Mouse (Mus musculus): ENCODE measurements around the gene Etl4. TPM values are rescaled to one million over a fixed set of nuclear protein-coding genes. Genes with fewer than 3 reads are reported as not detected.
"Not testable (repeated sequence)": the region's sequence is repeated elsewhere in the genome, so short reads cannot be mapped to it uniquely, and the experiment has no call there.

Etl4 gene
- total and polyA plus RNA-seq, 2 experiments from 2014 or later, result 4.8 to 10.9 TPM

- 68% methylated on average over 9 of the region's 9 CpGs for WGBS
These were observed 763.4 kb downstream of the Etl4 start for GRCm38 (mm10) chr2:20672803-20673603.

GRCm38 (mm10) chr2:20676379-20676778 is 766.8 kb downstream of the Etl4 start:
- Histone ChIP-seq H3K27me3 (ENCODE audit: insufficient read depth, low read length) (no peaks in the 10 kb centered on the region), H3K9me3 (ENCODE audit: low read length) (no peaks in the 10 kb centered on the region), H3K27ac (ENCODE audit: low read depth, low read length) (no peak overlapping the region), H3K9ac (replicated peaks; ENCODE audit: low read length, poor library complexity, severe bottlenecking) (no peak overlapping the region), H3K4me1 (ENCODE audit: insufficient read depth, low read length) (no peaks in the 10 kb centered on the region), H3K36me3 (ENCODE audit: insufficient read depth, low read length) (no peaks in the 10 kb centered on the region), H3K4me3 (ENCODE audit: low read depth, low read length) (no peak overlapping the region), H3K4me2 (ENCODE audit: low read depth, low read length, poor library complexity, severe bottlenecking) (no peak overlapping the region)
- ATAC-seq (ENCODE audit: low FRiP score) (no peak), DNase-seq (ENCODE audit: low spot score) (no peak)
- TF ChIP-seq CTCF (IDR thresholded peaks at IDR 0.05), result peak; percentile 40
- 97% methylated on average over 3 of the region's 3 CpGs for WGBS

More at GRCm38 (mm10) chr2:20672803-20673603, 763.4 kb downstream of the Etl4 start:
- H3K27me3 ChIP-seq (ENCODE audit: insufficient read depth, low read length), result no peaks in the 10 kb centered on the region
- peak; percentile 71 for DNase-seq (ENCODE audit: low spot score)
- H3K9ac ChIP-seq (replicated peaks; ENCODE audit: low read length, poor library complexity, severe bottlenecking), result no peak overlapping the region
- H3K4me1 ChIP-seq (ENCODE audit: insufficient read depth, low read length), result no peaks in the 10 kb centered on the region
- no peak overlapping the region for H3K4me3 ChIP-seq (ENCODE audit: low read depth, low read length)
- no peaks in the 10 kb centered on the region for H3K36me3 ChIP-seq (ENCODE audit: insufficient read depth, low read length)
- TF ChIP-seq CTCF (IDR thresholded peaks at IDR 0.05), result peak; percentile 98
- peak; percentile 59 for ATAC-seq (ENCODE audit: low FRiP score)
- no peak overlapping the region for H3K27ac ChIP-seq (ENCODE audit: low read depth, low read length)
- H3K9me3 ChIP-seq (ENCODE audit: low read length), result no peaks in the 10 kb centered on the region
- H3K4me2 ChIP-seq (ENCODE audit: low read depth, low read length, poor library complexity, severe bottlenecking), result no peak overlapping the region

- no peak for TF ChIP-seq CTCF (IDR thresholded peaks at IDR 0.05)
- no peak overlapping the region for H3K27ac ChIP-seq (ENCODE audit: low read depth, low read length)
- DNase-seq (ENCODE audit: low spot score) (no peak), ATAC-seq (ENCODE audit: low FRiP score) (no peak)
- H3K36me3 ChIP-seq (ENCODE audit: insufficient read depth, low read length), result no peaks in the 10 kb centered on the region
- H3K4me2 ChIP-seq (ENCODE audit: low read depth, low read length, poor library complexity, severe bottlenecking), result no peak overlapping the region
- no peaks in the 10 kb centered on the region for H3K9me3 ChIP-seq (ENCODE audit: low read length)
- H3K9ac ChIP-seq (replicated peaks; ENCODE audit: low read length, poor library complexity, severe bottlenecking), result no peak overlapping the region
- no peaks in the 10 kb centered on the region for H3K4me1 ChIP-seq (ENCODE audit: insufficient read depth, low read length)
- no peak overlapping the region for H3K4me3 ChIP-seq (ENCODE audit: low read depth, low read length)
- 61% methylated on average over 7 of the region's 7 CpGs for WGBS
- no peaks in the 10 kb centered on the region for H3K27me3 ChIP-seq (ENCODE audit: insufficient read depth, low read length)
These were observed 769.2 kb downstream of the Etl4 start for GRCm38 (mm10) chr2:20678793-20679192.

- H3K4me2 ChIP-seq (ENCODE audit: low read depth, low read length, poor library complexity, severe bottlenecking); H3K4me3 ChIP-seq (ENCODE audit: low read depth, low read length); H3K27me3 ChIP-seq (ENCODE audit: insufficient read depth, low read length); H3K9me3 ChIP-seq (ENCODE audit: low read length); H3K4me1 ChIP-seq (ENCODE audit: insufficient read depth, low read length); ATAC-seq (ENCODE audit: low FRiP score); H3K27ac ChIP-seq (ENCODE audit: low read depth, low read length); DNase-seq (ENCODE audit: low spot score); H3K9ac ChIP-seq (replicated peaks; ENCODE audit: low read length, poor library complexity, severe bottlenecking); H3K36me3 ChIP-seq (ENCODE audit: insufficient read depth, low read length): not testable (repeated sequence)
- WGBS, result 90% methylated on average over 6 of the region's 6 CpGs
These were observed 772.6 kb downstream of the Etl4 start for GRCm38 (mm10) chr2:20682203-20682602.

GRCm38 (mm10) chr2:20689389-20689788 is 779.8 kb downstream of the Etl4 start:
- ATAC-seq (ENCODE audit: low FRiP score) (no peak), DNase-seq (ENCODE audit: low spot score) (no peak)
- Histone ChIP-seq H3K4me1 (ENCODE audit: insufficient read depth, low read length) (no peaks in the 10 kb centered on the region), H3K4me3 (ENCODE audit: low read depth, low read length) (no peak overlapping the region), H3K36me3 (ENCODE audit: insufficient read depth, low read length) (no peaks in the 10 kb centered on the region), H3K9ac (replicated peaks; ENCODE audit: low read length, poor library complexity, severe bottlenecking) (no peak overlapping the region), H3K9me3 (ENCODE audit: low read length) (no peaks in the 10 kb centered on the region), H3K27me3 (ENCODE audit: insufficient read depth, low read length) (no peaks in the 10 kb centered on the region), H3K4me2 (ENCODE audit: low read depth, low read length, poor library complexity, severe bottlenecking) (no peak overlapping the region), H3K27ac (ENCODE audit: low read depth, low read length) (no peak overlapping the region)
- TF ChIP-seq CTCF (IDR thresholded peaks at IDR 0.05), result no peak
- WGBS, result 52% methylated on average over 3 of the region's 3 CpGs

GRCm38 (mm10) chr2:20692898-20693297 is 783.3 kb downstream of the Etl4 start:
- H3K27me3 ChIP-seq (ENCODE audit: insufficient read depth, low read length), result no peaks in the 10 kb centered on the region
- 84% methylated on average over 3 of the region's 3 CpGs for WGBS
- no peak overlapping the region for H3K4me3 ChIP-seq (ENCODE audit: low read depth, low read length)
- no peak for TF ChIP-seq CTCF (IDR thresholded peaks at IDR 0.05)
- H3K9ac ChIP-seq (replicated peaks; ENCODE audit: low read length, poor library complexity, severe bottlenecking), result no peak overlapping the region
- no peak overlapping the region for H3K27ac ChIP-seq (ENCODE audit: low read depth, low read length)
- DNase-seq (ENCODE audit: low spot score) (no peak), ATAC-seq (ENCODE audit: low FRiP score) (no peak)
- H3K4me2 ChIP-seq (ENCODE audit: low read depth, low read length, poor library complexity, severe bottlenecking), result no peak overlapping the region
- H3K4me1 ChIP-seq (ENCODE audit: insufficient read depth, low read length), result no peaks in the 10 kb centered on the region
- H3K36me3 ChIP-seq (ENCODE audit: insufficient read depth, low read length), result no peaks in the 10 kb centered on the region
- no peaks in the 10 kb centered on the region for H3K9me3 ChIP-seq (ENCODE audit: low read length)

All from midbrain, postnatal 0 days (tissue).